Mouse (Mus musculus) bone marrow, adult 2 months (tissue): ENCODE measurements around the gene Nvl.

Experiments
- CTCF ChIP-seq: fragments of 200-500 bp; IDR thresholded peaks from 2 replicates; pipeline ENCODE4 v1.5.1; 2011; ENCODE audit warnings: low read length, control low read depth; ENCODE audit not compliant: control insufficient read depth, insufficient read depth
- POLR2A ChIP-seq: fragments of 200-500 bp; IDR thresholded peaks from 2 replicates; pipeline ENCODE4 v1.6.1; 2011; ENCODE audit warnings: low read depth, mild to moderate bottlenecking, control low read depth, low read length, borderline replicate concordance; ENCODE audit not compliant: control insufficient read depth

- TF ChIP-seq POLR2A (no peak), CTCF (no peak)
Observed at GRCm38 (mm10) chr1:181124145-181124544, 19.9 kb downstream of the Nvl start.
